Mouse (Mus musculus) cerebellum, postnatal 4 days (tissue): Measurements from ENCODE around the gene Adcy7.
A peak's percentile ranks its signal among the peaks of the same experiment; 100 is the strongest.

Experiments used
- DNase-seq, 2 experiments: peaks; one replicate each; pipeline ENCODE4 v3.0.0; 2022; ENCODE audit warnings: low spot score in 2 of 2, mixed read lengths in 1 of 2

Adcy7 gene

DNA sequence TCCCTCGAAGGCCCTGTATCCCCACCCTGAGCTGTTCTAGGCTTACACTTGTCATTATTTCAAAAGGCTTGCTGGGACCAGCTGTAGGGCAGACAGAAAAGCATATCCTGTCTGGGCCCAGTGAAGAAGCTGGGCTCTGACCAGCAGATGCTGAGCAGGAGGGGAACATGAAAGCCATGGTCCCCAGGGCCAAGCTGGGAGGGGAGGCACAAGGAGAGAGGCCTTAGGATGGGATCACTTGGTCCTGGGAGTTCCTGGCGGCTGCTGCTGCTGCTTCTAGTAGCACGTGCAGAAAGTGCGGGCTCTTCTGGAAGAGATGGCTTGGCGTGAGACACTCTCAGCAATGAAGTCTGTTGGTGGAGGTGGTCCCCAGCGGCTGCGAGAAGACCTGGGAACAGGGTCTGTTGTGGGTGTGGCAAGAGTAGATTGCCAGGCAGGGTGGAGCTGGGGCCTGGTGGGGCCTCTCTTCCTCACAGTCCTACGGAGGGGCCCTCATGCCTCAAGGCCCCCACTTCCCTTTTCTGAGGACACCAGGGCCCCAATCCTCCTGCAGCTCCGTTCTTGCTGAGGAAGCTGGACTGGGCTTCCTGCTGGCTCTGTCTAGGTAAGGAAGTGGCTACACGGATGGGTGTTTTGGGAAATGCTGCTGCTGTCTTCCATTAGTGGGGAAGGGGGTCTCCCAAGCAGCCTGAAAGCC, 27.9 kb downstream of the Adcy7 start:
- DNase-seq = no peak

DNA sequence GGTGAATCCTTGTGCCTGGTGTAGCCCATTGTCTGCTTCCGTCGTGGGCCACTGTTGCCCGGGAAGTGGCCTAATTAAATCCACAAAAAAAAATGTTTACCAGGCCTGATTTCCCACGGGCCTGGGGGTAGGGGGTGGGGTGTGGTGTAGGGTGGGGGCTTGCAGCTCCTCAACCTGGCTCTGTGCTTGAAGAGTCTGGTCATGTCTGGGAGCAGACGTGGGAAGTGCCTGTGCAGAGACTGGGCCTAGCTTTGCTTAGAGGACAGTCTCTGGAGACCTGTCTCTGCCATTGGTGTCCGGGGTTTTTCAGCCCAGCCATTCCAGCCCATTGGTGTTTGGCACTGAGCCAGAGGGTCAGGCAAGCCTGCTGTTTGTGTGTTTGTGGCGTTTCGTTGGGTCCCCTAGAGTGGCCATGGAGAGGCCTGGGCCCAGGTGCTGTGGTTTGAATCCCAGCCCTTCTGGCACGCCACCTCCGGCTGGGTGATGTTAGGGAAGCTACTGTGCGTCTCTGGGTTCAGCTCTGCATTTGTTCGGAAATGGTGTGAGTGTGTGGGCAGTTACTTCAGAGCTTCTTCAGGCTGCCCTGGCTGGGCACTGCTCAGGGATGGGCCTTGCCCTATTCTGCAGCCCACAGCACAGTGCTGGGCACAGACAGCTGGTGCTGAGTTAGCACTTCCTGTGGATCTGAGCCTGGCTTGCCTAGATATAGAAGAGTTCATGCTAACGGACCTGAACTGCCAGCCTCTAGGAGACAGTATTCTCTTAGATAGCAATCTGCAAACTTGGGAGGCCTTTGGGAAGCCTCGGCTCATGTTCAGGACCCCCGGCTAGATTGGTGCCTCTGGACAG, 29.6 kb downstream of the Adcy7 start:
- DNase-seq = peak in 1 of 2 experiments; percentile 40

DNA sequence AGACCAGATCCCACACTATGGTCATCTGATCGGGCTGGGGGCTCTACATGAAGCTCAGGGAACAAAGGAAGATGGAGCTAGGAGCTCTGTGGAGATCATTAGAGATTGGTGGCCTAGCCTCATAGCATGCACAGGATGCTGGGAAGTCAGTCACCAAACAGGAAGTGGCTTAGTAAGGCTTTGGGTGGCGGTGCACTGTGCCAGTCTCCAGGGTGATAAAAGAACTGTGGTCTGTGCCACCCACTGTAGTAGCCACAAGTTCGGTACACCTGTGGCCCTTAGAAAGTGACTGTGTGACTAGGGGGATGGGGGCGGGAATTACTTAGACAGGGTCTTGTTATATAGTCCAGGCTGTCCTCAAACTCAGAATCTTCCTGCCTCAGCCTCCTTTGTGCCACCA, 33.6 kb downstream of the Adcy7 start:
- DNase-seq = no peak

DNA sequence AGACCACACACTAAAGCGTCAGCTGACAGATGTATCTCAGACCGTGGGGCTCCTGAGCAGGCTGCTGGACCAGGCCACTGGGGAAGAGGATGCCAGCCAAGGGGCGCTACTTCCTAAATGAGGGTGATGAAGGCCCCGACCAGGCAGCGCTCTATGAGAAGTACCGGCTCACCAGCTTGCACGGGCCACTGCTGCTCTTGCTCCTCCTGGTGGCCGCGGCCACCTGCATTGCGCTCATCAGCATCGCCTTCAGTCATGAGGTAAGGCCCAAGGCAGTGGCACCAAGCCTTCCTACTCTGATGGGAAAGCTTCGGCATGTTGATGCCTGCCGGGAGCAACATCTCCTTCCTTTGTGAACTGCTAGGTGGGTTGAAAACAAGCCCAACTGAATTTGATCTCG, 34.3 kb downstream of the Adcy7 start:
- no peak for DNase-seq

DNA sequence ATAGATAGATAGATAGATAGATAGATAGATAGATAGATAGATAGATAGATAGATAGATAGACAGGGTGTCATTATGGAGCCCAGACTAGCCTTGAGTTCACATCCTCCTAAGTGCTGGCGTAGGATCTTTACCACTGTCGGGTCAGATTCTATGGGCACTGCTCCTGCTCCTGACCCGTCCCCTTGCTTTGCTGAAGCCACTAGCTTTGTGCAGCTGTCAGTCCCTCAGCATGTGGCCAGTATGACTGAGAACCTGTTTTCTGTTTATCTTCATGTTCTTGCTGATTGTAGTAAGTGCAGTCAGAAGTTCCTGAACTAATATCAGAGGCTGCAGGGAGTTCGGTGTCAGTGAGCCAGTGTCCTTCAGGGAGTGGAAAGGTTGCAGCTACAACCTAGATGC, 35.5 kb downstream of the Adcy7 start:
- no peak for DNase-seq

DNA sequence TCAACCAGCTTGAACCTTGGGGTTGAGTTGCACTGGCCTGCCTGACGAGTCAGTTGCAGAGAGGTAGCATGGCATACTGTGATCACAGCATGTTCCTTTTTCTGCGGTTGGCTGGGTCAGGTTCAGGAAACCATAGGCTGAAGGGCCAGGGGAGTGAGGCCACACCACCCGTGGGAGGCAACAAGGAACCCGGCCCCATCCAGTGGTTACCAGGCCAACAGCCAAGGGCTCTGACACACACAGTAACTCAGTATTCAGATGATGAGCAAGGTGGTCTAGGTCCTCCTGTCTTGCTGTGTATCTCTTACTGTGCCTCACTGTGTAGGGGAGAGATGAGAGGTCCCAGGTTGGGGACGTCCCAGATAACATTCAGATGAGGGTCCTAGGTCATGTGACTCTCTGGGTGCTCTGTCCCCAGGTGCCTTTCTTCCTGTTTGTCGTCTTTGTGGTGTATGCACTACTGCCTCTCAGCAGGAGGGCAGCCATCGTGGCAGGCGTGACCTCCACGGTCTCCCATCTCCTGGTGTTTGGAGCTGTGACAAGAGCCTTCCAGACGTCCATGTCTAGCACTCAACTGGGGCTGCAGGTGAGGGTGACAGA, 37.2 kb downstream of the Adcy7 start:
- DNase-seq = no peak

DNA sequence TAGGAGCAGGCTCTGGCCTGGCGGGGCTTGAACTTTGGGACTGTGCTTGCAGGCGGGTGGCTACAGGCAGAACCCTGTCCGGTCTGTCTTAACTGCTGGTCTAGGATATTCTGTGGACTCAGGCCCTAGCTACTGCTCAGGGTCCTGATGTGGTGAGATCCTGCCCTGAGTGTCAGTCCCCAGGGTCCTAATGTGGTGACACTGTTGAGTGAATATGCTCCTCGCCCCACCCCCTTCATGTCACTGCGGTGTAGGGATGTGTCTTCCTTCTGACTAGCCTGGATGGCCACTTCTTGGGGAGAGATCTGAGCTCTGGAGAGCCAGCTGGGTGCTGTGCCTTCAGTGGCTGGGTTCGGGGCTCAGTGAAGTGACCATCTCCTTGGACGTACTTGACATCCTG, 37.7 kb downstream of the Adcy7 start:
- DNase-seq = no peak

DNA sequence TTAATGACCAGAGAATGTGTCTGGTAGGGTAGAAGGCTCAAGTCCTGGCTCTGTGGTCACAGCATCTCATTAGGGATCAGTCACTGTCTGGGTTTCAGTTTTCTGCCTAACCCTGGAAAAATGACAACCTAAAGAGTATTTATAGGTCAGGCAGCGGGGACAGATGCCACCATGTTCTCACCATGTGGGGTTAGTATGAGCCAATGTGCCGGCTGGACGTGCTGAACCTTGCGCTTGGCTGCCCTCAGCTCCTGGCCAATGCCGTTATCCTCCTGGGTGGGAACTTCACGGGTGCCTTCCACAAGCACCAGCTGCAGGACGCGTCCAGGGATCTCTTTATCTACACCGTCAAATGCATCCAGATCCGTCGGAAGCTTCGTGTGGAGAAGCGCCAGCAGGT, 38.1 kb downstream of the Adcy7 start:
- no peak for DNase-seq

DNA sequence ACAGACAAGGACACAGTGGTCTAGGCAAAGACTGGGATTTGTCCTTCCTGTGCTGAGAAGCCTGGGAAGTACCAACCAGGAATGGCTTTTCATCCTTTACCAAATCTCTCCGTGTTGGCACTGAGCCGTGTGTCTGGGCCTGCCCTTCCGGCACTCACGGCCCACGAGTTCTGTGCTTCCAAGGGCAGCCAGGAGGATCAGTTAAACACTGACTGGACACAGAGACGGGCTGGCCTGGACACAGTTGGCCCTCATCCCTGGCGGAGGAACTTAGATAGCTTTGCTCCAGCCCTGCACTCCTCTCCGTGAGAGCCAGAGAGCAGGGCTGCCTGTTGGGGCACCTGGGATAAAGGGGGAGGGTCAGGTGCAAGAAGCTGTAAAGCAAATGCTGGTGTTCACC, 40.8 kb downstream of the Adcy7 start:
- no peak for DNase-seq

DNA sequence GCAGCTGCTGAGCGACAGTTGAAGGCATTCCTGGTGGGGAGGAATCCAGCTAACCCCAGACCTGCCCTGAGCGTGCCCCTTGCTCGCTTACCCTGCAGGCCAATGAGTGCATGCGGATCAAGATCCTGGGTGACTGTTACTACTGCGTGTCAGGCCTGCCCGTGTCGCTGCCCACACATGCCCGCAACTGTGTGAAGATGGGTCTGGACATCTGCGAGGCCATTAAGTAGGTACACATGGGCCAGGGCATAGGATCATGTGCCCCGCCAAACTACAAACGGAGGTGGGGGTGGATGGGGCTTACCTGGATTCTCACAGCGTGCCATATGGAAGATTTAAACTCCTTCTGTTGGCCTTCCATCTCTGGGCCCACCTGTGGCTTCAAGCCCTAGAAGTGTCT, 41.8 kb downstream of the Adcy7 start:
- DNase-seq = no peak

DNA sequence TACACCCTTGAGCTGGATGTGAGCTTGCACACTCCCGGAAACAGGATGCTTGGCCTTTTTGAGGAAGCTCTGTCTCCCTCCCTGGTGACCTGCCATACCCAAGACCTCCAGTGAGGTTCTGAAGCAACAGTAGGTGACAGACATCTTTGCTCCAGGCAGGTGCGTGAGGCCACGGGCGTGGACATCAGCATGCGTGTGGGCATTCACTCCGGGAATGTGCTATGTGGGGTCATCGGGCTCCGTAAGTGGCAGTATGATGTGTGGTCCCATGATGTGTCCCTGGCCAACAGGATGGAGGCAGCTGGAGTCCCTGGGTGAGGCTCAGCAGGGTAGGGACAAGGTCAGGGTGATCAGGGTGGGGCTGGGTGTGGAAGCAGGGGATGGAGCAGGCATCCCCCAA, 43.1 kb downstream of the Adcy7 start:
- no peak for DNase-seq

DNA sequence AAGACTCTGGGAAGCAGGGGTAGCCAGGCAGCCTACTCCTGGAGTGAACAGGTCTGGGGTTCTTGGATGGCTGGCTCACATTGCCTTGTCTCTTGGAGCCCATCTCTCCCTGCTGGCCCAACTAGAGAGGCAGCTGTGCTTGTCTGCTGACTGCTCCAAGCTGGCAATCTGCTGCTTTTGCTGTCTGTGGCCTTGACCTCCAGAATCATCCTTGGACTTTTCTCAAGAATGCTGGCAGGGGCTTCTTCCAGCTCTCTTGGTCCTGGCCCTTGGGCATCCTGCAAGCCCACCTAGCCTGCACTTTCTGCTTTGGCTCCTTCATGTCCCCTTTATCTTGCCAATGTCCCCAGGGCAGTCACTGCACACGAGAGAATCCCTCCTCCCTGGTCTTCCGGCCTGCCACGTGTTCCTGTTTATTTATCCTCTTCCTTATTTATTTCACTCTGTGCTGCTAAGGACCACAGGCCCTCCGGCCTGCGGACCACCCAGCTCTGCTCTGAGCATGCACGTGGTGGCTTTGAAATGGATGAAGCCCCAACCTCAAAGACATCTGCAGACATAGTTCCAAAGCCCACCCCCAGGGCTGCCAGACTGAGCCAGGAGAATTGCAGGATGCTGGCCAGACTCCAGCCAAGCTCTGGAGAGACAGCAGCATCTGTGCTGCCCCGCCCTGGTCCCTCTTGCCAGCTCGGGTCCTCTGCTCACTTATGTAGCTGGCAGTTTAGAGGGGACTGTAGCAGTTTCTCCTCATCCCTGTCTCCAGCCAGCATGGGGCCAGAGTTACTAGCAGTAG, 44.1 kb downstream of the Adcy7 start:
- DNase-seq = peak; percentile 45 to 85

DNA sequence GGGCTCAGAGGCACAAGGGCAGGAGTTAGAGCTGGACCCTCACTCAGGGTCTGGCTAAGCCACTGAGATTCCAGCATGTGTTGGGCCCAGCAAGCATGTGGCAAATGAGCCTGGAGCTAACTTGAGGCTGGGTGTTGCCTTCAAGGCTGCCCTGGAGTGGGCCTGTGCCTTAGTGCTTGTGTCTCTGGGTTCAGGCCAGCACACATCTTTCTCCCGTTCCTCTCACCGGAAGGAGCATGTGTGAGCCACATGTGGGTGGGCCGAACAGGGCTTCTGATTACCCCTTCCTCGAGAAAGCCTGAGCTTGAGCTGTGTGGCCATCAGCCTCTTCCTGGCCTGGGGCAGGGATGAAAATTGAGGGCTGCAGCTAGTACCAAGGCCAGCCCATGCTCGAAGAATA, 45.1 kb downstream of the Adcy7 start:
- no peak for DNase-seq

DNA sequence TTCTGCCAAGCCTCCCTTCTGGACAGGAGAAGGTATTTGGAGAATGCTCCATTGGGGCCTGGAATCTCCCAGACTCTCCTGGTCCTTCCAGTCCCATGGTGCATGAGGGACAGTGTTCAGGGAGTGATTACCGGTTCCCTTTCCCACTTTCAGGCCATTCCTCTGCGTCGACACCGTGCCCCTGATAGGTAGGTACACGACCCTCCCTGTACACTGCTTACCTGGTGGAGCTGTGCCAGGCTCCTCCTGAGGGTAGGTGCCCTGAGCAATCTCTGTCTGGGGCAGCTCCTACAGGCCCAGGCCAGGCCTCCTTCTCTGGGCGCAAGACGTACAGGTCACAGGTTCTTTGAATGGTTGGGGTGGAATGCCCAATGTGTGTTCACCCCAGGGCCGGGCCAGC, 45.9 kb downstream of the Adcy7 start:
- no peak for DNase-seq

DNA sequence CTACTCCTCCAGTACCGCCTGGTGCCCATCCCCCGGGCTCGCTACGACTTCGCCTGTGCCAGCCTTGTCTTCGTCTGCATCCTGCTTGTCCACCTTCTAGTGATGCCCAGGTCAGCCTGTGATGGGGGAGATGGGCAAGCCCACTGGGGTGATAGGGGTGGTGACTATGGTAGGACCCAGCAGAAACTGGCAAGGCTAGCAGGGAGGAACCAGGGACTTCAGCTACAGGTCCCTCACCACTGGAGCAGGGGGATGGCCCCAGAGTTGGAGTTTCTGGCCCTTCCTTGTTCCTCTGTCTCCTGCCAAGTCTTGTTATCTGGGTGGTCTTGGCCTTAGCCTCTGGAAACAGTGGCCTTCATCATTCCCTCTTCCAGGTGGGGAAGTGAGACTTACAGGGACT, 47.9 kb downstream of the Adcy7 start:
- DNase-seq = no peak

DNA sequence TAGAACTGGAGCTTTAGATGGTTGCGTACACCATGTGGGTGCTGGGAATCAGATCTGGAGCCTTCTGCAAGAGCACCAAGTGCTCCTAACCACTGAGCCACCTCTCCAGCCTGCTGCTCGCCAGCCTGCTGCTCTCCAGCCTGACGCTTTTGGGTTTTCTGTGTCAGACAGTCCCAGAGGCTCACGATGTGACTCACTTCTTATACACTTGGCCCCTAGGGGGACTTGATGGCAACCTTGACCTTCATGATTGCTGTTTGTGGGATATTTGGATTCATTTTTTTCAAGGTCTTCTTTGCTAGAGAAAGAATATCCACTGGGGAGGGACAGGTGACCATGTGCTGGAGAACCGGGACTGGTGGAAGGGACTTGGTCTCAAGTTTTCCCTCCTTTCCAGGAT, 49.2 kb downstream of the Adcy7 start:
- DNase-seq = no peak

DNA sequence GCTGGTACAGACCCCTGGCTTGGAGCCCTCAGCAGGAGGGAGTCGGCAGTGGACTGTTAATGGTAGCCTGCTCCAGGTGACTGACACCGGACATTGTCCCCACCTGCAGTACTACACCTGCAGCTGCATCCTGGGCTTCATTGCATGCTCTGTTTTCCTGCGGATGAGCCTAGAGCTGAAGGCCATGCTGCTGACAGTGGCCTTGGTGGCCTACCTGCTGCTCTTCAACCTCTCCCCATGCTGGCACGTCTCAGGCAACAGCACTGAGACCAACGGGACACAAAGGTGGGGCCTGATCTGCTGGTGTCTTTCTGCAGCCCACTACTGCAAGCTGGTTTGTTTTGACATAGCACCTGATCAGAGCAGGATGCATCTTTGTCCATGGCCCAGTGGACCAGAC, 51.3 kb downstream of the Adcy7 start:
- no peak for DNase-seq

DNA sequence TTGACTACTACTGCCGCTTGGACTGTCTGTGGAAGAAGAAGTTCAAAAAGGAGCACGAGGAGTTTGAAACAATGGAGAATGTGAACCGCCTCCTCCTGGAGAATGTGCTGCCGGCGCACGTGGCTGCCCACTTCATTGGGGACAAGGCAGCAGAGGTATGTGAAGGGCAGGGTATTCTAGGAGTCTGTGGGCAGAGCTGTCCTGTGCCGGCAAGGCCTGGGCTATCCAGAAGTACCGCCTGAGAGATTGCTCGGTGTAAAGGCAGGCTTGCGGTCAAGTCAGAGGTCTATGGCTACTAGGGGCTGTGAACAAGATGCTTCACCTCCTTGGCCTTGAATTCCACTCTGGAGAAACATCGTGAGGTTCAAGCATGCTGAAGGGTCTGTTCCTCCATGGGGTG, 52.6 kb downstream of the Adcy7 start:
- DNase-seq = no peak

DNA sequence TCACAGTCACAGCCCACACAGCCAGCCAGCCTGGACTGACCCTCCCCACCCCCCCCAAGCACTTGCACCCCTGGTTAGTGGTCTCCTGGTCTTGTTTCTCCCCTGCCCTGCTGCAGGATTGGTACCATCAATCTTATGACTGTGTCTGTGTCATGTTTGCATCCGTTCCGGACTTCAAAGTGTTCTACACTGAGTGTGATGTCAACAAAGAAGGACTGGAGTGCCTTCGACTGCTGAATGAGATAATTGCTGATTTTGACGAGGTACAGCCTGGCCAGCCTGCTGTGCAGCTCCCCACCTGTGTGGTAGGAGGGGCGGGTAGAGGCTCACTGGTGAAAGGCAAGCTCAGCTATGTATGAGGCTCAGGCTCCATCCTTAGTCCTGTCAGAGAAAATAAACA, 53.0 kb downstream of the Adcy7 start:
- no peak for DNase-seq

DNA sequence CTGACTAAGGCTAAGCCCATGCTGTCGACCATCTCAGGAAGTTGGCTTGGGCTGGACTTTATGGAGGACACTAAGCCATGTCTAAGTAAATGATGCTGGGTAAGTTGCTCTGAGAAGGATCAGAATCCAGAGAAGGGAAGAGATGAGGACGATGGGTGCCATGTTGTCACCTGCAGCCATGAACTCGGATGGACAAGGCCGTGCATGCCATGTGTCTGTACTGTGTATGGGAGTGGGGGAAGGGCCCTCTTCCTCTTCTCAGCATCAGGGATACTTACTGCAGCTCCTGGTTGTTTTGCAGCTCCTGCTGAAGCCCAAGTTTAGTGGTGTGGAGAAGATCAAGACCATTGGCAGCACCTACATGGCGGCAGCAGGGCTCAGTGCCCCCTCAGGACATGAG, 53.6 kb downstream of the Adcy7 start:
- DNase-seq = no peak

DNA sequence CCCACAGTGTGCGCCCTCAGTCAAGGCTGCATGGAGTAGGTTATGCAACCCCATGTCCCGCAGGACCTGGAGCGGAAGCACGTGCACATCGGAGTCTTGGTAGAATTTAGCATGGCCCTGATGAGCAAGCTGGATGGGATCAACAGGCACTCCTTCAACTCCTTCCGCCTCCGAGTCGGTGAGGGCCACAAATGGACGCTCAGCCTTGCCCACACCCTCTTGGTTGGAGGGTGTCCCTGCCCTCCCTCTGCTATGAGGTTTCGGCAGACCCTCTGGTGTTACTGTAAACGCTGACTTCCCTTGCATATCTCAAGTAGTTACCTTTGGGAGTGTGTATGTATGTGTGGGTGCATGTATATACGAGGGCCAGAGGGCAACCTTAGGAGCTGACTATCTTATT, 54.1 kb downstream of the Adcy7 start:
- no peak for DNase-seq

DNA sequence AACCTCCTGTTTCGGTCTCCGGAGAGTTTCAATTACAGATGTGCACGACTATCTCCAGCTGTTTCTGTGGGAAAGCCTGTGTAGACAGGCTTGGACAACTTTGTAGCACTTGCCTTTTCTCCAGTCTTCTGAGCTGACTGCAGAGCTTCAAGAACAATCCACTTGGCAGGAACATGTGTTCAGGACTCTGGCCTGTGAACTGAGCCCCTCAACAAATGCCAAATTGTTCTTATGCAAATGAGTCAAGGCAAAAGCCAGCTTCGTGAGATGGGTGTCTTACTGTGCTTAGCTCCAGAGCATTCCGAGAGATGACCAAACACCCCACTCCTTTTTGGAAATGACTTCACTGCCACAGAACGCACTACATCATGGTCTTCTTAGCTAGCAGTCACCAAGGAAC, 56.5 kb downstream of the Adcy7 start:
- no peak for DNase-seq
